Mouse (Mus musculus) kidney, embryonic 14.5 days (tissue): Measurements from ENCODE around the gene Rims1. TPM values are rescaled to one million over a fixed set of nuclear protein-coding genes. Genes with fewer than 3 reads are reported as not detected.

Source experiments
- ATAC-seq: fragments of 200-750 bp; cut with Nextera tagmentation; 2 replicates; pipeline ENCODE4 v1.8.0; 2017; ENCODE audit warnings: moderate number of reproducible peaks, mild to moderate bottlenecking, moderate TSS enrichment, moderate library complexity; ENCODE audit not compliant: low FRiP score, low TSS enrichment
- H3K27ac ChIP-seq: fragments of 300-500 bp; sonication (generic); 2 replicates; pipeline ENCODE4 v1.5.1; 2014; ENCODE audit warnings: low read depth, mild to moderate bottlenecking, low read length, moderate library complexity, mixed read lengths
- H3K27me3 ChIP-seq: fragments of 300-500 bp; sonication (generic); 2 replicates; pipeline ENCODE4 v1.6.1; 2014; ENCODE audit warnings: mild to moderate bottlenecking, low read length; ENCODE audit not compliant: control insufficient read depth, insufficient read depth
- H3K36me3 ChIP-seq: fragments of 300-500 bp; sonication (generic); 2 replicates; pipeline ENCODE4 v1.6.1; 2014; ENCODE audit warnings: low read length, mixed read lengths; ENCODE audit not compliant: control insufficient read depth, insufficient read depth
- H3K4me1 ChIP-seq: fragments of 300-500 bp; sonication (generic); 2 replicates; pipeline ENCODE4 v1.6.1; 2014; ENCODE audit warnings: low read length, mixed read lengths; ENCODE audit not compliant: control insufficient read depth, insufficient read depth
- H3K4me2 ChIP-seq: fragments of 300-500 bp; sonication (generic); replicated peaks from 2 replicates; pipeline ENCODE4 v1.6.1; 2014; ENCODE audit warnings: low read depth, mild to moderate bottlenecking, low read length
- H3K4me3 ChIP-seq: fragments of 300-500 bp; sonication (generic); 2 replicates; pipeline ENCODE4 v1.5.1; 2014; ENCODE audit warnings: mild to moderate bottlenecking, low read length
- H3K9ac ChIP-seq: fragments of 300-500 bp; sonication (generic); 2 replicates; pipeline ENCODE4 v1.6.1; 2014; ENCODE audit warnings: low read depth, mild to moderate bottlenecking, low read length, moderate library complexity
- H3K9me3 ChIP-seq: fragments of 300-500 bp; sonication (generic); 2 replicates; pipeline ENCODE4 v1.6.1; 2016; ENCODE audit warnings: low read length; ENCODE audit not compliant: control insufficient read depth
- WGBS: fragments of 180-500 bp; shearing (Covaris S2); extraction: QIAGEN DNeasy Blood & Tissue Kit; methylation state at CpG from one replicate; pipeline ENCODE4 v1.1.7; 2014; 5-methylcytosine and 5-hydroxymethylcytosine counted together
- polyA plus RNA-seq: library from polyadenylated mRNA; unstranded; fragments of >200 nt; fragmentation: Nextera tagmentation; extraction: Ambion mirVana; gene quantifications from 2 replicates; pipeline ENCODE4 v1.2.1, GENCODE M21; 2014

Rims1 gene
- polyA plus RNA-seq, result 0.60 and 0.93 TPM in 2 replicates

DNA sequence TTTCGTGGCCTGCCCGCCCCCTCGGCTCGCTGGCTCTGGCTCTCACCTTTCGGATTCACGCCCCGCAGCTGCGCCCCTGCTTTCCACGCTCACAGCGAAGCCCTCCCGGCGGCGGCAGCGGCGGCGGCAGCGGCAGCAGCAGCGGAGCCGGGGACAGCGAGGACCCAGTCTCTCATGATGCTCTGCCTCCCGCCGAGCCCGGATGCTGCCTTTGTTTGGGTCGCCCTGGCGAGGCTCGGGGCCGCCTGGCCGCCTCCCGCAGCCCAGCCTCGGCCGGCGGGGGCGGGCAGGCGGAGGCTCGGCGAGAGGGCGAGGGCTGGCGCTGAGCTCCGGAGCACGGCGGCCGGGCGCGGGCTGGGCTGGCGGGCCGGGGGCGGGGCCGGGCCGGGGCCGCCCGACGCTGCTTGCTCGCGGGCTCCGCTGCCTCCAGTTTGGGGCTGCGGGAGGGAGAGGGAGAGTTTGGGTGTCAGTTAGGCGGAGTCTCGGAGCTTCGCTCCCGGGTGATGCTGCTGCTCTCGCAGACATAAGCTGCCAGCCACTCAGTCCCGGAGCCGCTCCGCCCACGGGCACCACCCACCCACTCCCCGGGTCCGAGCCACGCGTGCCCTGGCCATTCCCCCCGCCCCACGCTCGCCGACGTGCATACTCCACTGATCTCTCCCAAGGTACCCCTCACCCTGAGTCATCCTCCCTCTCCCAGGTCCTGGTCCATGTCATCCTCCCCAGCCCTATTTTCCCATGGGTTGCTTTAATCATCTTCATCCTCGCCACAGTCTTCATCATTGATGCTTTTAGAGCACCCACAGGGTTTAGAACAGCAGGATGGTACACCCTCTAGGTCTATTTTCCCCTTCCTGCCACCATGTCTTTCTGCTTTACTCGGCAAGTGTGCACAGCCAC lies at the start of gene Rims1:
TSS of gene Rims1 (minus strand) at position 269 of the 900 bp plus-strand sequence.
- no peaks in the 10 kb centered on the region for H3K36me3 ChIP-seq
- H3K9me3 ChIP-seq, result no peaks in the 10 kb centered on the region
- H3K9ac ChIP-seq, result peak within 1 kb of the TSS; percentile 62
- H3K27ac ChIP-seq, result no peak within 1 kb of the TSS
- H3K27me3 ChIP-seq, result 0 out of 2 replicates have a peak, but pooled peaks cover 8% of the 10 kb centered on the region
- 1% methylated on average over 60 of the region's 76 CpGs for WGBS
- peak within 1 kb of the TSS; percentile 61 for H3K4me3 ChIP-seq
- ATAC-seq, result peak; percentile 96
- peaks cover 3% of the 10 kb centered on the region; the same call in 1 of the 2 replicates for H3K4me1 ChIP-seq
- H3K4me2 ChIP-seq, result peak within 1 kb of the TSS; percentile 94

DNA sequence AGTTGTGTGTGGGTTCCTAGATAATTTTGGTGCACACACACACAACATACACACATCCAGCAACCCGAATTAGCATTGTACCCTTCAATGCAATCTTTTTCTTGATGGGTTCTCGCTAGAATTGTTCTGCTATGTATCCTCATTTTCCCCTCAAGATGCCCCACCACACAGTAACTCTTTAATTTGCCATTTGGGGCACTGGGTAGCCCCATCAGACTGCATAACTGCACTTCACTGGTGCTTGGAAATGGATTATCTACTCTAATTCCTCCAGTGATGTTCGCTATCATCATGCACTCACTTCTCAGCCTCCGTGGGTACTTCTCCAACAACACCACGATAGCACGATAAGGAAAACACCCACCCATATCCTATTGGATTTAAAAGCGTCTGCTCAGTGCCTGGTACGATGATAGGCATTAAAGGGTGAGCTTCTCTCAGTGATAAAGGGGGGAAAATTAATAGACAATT lies 867 bp upstream of the Rims1 start:
- no peak overlapping the region for H3K9ac ChIP-seq
- H3K27me3 ChIP-seq, result 0 out of 2 replicates have a peak, but pooled peaks cover 8% of the 10 kb centered on the region
- H3K4me1 ChIP-seq, result peaks cover 3% of the 10 kb centered on the region; the same call in 1 of the 2 replicates
- H3K27ac ChIP-seq, result no peak overlapping the region
- H3K9me3 ChIP-seq, result no peaks in the 10 kb centered on the region
- no peak for ATAC-seq
- peak overlapping the region; percentile 94 for H3K4me2 ChIP-seq
- WGBS, result 29% methylated on average over 8 of the region's 8 CpGs
- no peaks in the 10 kb centered on the region for H3K36me3 ChIP-seq
- H3K4me3 ChIP-seq, result peak overlapping the region; percentile 61; the same call in 1 of the 2 replicates

DNA sequence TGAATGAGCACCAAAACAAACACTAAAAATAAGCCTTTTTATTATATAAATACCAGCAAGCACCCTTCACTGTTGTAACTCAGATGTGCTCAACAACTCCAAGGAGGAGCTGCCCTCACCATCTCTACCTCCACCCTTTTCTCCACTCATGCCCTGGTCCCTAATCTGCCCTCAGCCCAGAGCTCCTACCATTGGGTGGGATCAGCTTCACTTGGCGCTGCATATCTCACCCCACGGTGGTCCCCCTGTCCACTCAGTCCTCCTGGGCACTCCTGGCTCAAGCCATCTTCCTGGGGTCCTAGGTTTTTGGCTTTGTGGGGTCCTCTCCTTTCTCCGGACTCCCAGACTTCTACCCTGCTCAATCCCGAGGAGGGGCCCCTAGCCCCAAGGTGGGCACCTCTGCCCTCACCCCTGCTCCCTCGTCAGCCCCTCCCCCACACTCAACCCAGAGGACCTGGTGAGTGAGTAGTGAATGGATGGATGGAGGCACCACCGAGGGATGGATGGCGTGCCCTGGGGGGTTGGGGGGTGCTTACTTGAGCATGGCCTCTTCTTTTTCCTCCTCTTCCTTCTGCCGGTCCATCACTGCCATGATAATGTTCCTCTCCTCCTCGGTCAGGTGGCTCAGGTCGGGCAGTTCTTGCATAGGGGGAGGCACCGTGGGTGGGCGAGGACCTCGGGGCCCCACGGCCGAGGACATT lies 619 bp downstream of the Rims1 start:
- ATAC-seq, result peak; percentile 61; the same call in 1 of the 2 replicates
- H3K9me3 ChIP-seq, result no peaks in the 10 kb centered on the region
- 0 out of 2 replicates have a peak, but pooled peaks cover 8% of the 10 kb centered on the region for H3K27me3 ChIP-seq
- H3K27ac ChIP-seq, result no peak overlapping the region
- peak overlapping the region; percentile 62 for H3K9ac ChIP-seq
- no peaks in the 10 kb centered on the region for H3K36me3 ChIP-seq
- peak overlapping the region; percentile 61 for H3K4me3 ChIP-seq
- peak overlapping the region; percentile 94 for H3K4me2 ChIP-seq
- peaks cover 3% of the 10 kb centered on the region; the same call in 1 of the 2 replicates for H3K4me1 ChIP-seq
- 10% methylated on average over 15 of the region's 15 CpGs for WGBS

GRCm38 (mm10) chr1:22804148-22804885 lies 1.5 kb downstream of the Rims1 start:
- Histone ChIP-seq H3K9ac (no peak overlapping the region), H3K27ac (no peak overlapping the region), H3K36me3 (no peaks in the 10 kb centered on the region), H3K4me2 (no peak overlapping the region), H3K27me3 (0 out of 2 replicates have a peak, but pooled peaks cover 8% of the 10 kb centered on the region), H3K9me3 (no peaks in the 10 kb centered on the region), H3K4me3 (no peak overlapping the region), H3K4me1 (peaks cover 3% of the 10 kb centered on the region; the same call in 1 of the 2 replicates)
- WGBS, result 70% methylated on average over 4 of the region's 4 CpGs
- no peak for ATAC-seq

GRCm38 (mm10) chr1:22803471-22803870 lies 2.3 kb downstream of the Rims1 start:
- no peak overlapping the region for H3K4me3 ChIP-seq
- no peak overlapping the region for H3K27ac ChIP-seq
- no peaks in the 10 kb centered on the region for H3K36me3 ChIP-seq
- H3K4me2 ChIP-seq, result no peak overlapping the region
- H3K4me1 ChIP-seq, result peaks cover 3% of the 10 kb centered on the region; the same call in 1 of the 2 replicates
- 87% methylated on average over 2 of the region's 2 CpGs for WGBS
- no peak overlapping the region for H3K9ac ChIP-seq
- H3K27me3 ChIP-seq, result 0 out of 2 replicates have a peak, but pooled peaks cover 5% of the 10 kb centered on the region
- ATAC-seq, result no peak
- no peaks in the 10 kb centered on the region for H3K9me3 ChIP-seq

DNA sequence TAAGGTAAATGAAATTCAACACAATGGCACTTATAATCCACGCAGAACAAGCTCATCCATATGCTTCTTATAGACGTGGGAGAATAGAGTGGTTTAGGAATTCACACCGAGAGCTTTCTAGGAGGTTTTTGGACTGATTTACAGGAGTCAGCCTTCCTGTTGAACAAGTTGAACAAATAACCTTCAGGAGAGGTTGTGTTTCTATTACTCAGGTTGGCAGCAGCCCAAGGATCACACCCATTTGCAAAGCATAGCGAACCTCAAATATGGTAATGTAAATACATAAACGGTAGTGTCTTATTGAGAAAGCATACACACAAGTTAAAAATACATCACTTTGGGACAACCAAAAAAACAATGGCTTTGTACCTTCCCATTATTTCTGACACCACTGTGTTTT lies 5.5 kb downstream of the Rims1 start:
- Histone ChIP-seq H3K4me3 (no peak overlapping the region), H3K27ac (no peak overlapping the region), H3K36me3 (no peaks in the 10 kb centered on the region), H3K4me1 (peaks cover 2% of the 10 kb centered on the region; the same call in 1 of the 2 replicates), H3K27me3 (0 out of 2 replicates have a peak, but pooled peaks cover 5% of the 10 kb centered on the region), H3K4me2 (no peak overlapping the region), H3K9ac (no peak overlapping the region), H3K9me3 (no peaks in the 10 kb centered on the region)
- 62% methylated on average over 5 of the region's 5 CpGs for WGBS
- ATAC-seq, result no peak

DNA sequence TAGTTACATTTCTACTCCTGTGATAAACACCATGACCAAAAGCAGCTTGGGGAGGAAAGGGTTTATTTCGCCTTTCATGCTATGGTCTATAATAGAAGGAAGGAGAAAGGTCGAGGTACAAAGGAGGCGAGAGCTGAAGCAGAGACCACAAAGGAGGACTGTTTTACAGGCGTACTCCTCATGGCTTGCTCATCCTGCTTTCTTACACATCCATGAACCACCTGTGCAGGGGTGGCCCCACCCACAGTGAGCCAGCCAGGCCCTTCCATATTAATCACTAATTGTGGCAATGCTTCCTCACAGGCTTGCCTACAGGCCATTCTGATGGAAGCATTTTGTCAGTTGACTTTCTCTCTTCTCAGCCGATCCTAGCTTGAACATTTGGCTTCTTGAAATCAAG lies 8.7 kb downstream of the Rims1 start:
- no peaks in the 10 kb centered on the region for H3K36me3 ChIP-seq
- no peak for ATAC-seq
- H3K4me2 ChIP-seq, result no peak overlapping the region
- H3K9me3 ChIP-seq, result no peaks in the 10 kb centered on the region
- no peak overlapping the region for H3K27ac ChIP-seq
- no peak overlapping the region for H3K4me3 ChIP-seq
- no peak overlapping the region for H3K9ac ChIP-seq
- H3K27me3 ChIP-seq, result no peaks in the 10 kb centered on the region
- 79% methylated on average over 5 of the region's 5 CpGs for WGBS
- no peaks in the 10 kb centered on the region for H3K4me1 ChIP-seq

GRCm38 (mm10) chr1:22789391-22789909 lies 16.3 kb downstream of the Rims1 start:
- no peak overlapping the region for H3K27ac ChIP-seq
- no peak overlapping the region for H3K4me2 ChIP-seq
- no peaks in the 10 kb centered on the region for H3K4me1 ChIP-seq
- H3K9ac ChIP-seq, result no peak overlapping the region
- WGBS, result 48% methylated on average over 7 of the region's 7 CpGs
- H3K27me3 ChIP-seq, result no peaks in the 10 kb centered on the region
- no peaks in the 10 kb centered on the region for H3K9me3 ChIP-seq
- no peak overlapping the region for H3K4me3 ChIP-seq
- no peak for ATAC-seq
- H3K36me3 ChIP-seq, result no peaks in the 10 kb centered on the region
